Mouse (Mus musculus) E14TG2a.4 (cell line): ENCODE data around the gene Aco1.

Experiments
- H3K27me3 ChIP-seq: 2 replicates; pipeline ENCODE4 v1.6.1; 2014; ENCODE audit warnings: low read length, control low read depth; ENCODE audit not compliant: insufficient read depth
- H3K36me3 ChIP-seq: 2 replicates; pipeline ENCODE4 v1.6.1; 2014; ENCODE audit warnings: low read length, control low read depth; ENCODE audit not compliant: insufficient read depth
- H3K4me1 ChIP-seq: replicated peaks from 2 replicates; pipeline ENCODE4 v1.6.1; 2014; ENCODE audit warnings: low read depth, low read length, control low read depth
- H3K4me3 ChIP-seq: replicated peaks from 2 replicates; pipeline ENCODE4 v1.5.1; 2014; ENCODE audit warnings: mild to moderate bottlenecking, low read length
- H3K9me3 ChIP-seq: 2 replicates; pipeline ENCODE4 v1.6.1; 2014; ENCODE audit warnings: low read length, control low read depth
- CTCF ChIP-seq: conservative IDR thresholded peaks from 2 replicates; pipeline ENCODE4 v1.5.1; 2014; ENCODE audit warnings: low read length
- NANOG ChIP-seq: IDR thresholded peaks from 2 replicates; pipeline ENCODE4 v1.6.1; 2014; ENCODE audit warnings: borderline replicate concordance, low read length, mixed read lengths
- POU5F1 ChIP-seq: IDR thresholded peaks from 2 replicates; pipeline ENCODE4 v1.6.1; 2014; ENCODE audit warnings: low read length, borderline replicate concordance

Aco1 gene

DNA sequence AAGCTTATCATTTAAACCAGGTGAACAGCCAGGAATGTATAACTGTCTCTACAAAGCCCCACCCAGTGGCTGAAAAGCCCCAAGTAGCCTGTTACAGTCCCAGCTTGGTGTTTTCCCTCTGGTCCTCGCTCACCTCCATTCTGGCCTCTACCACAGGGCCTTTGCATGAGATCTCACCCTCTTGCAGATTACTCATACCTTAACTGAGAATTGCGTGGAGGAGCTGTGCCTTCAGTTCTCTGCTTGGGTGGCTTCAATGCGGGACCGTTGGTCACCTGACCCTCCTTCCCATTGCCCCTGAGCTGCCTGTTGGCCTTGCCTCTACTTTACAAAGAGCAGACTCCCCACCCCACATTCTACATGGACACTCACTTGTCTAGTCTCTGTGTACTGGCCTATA lies 10.6 kb downstream of the Aco1 start:
- H3K4me3 ChIP-seq, result no peak overlapping the region
- no peaks in the 10 kb centered on the region for H3K9me3 ChIP-seq
- TF ChIP-seq CTCF (no peak), NANOG (no peak), POU5F1 (no peak)
- H3K36me3 ChIP-seq, result no peaks in the 10 kb centered on the region
- peaks cover 28% of the 10 kb centered on the region for H3K4me1 ChIP-seq
- no peaks in the 10 kb centered on the region for H3K27me3 ChIP-seq

DNA sequence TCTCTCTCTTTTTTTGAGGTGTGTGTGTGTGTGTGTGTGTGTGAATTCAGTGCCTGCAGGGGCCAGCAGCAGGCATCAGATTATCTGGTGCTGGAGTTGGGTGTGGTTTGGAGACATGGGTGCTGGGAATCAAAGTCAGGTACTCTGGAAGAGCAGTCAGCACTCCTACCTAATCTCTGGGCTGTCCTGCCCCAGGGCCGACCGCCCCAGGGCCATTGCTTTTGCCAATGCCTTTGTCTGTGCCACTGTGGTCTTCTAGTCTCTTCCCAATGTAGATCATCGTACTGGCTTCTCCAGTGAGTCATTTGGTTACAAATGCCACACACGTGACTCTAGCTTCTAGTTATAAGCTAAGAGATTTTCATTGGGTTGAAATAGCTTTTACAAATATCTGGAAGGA lies 11.9 kb downstream of the Aco1 start:
- H3K27me3 ChIP-seq, result no peaks in the 10 kb centered on the region

DNA sequence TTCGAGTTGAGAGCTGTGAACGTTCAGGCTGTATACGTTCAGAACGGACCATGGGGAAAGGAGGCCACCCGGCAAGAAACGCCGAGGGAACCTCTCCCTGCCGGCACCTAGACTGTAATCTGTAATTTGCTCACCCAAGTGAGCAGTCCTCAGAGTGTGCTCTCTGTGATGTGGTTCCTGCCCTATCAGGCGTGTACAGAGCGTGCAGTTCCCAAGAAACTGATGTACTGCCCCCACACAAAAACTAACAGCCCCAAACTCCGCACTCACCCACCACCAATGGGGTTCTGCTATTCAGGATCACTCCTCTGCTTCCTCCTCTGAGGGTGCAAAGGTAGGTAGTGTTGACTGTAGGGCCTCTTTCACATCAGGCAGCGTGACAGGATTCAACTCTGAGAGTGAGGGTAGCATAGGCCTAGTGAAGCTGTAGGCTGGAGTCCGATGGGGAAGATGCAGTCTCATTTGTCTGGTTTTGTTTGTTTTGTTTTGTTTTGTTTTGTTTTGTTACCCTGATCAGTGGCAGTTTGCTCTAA lies 12.7 kb downstream of the Aco1 start:
- Histone ChIP-seq H3K27me3 (no peaks in the 10 kb centered on the region), H3K36me3 (peaks cover under 1% of the 10 kb centered on the region; the same call in 1 of the 2 replicates), H3K4me1 (peaks cover 28% of the 10 kb centered on the region), H3K4me3 (no peak overlapping the region), H3K9me3 (peaks cover 4% of the 10 kb centered on the region)
- no peak for TF ChIP-seq POU5F1
- TF ChIP-seq CTCF, result no peak
- TF ChIP-seq NANOG, result no peak

More for the DNA sequence above, 11.9 kb downstream of the Aco1 start:
- TF ChIP-seq POU5F1 (no peak), CTCF (no peak), NANOG (no peak)
- Histone ChIP-seq H3K4me1 (peaks cover 28% of the 10 kb centered on the region), H3K36me3 (no peaks in the 10 kb centered on the region), H3K4me3 (no peak overlapping the region), H3K9me3 (no peaks in the 10 kb centered on the region)

DNA sequence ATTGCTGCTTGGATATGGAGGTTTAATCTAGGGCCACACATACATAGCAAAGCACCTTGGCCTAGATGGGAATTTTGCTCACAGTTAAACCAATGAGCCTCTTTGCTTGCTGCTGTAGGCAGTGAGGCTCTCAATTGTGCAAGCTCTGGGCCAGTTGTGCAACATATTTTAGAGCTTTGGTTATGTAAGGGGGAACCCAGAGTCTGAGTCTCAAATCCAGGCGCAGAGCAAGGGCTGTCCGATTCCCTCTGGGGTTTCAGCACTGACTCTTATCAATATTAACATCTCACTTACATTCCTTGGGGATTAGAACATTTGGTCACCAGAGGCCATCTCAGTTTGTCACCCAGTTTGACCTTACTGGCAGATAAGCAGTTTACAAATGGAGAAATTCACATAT lies 13.3 kb downstream of the Aco1 start:
- H3K4me3 ChIP-seq, result no peak overlapping the region
- peaks cover 10% of the 10 kb centered on the region for H3K9me3 ChIP-seq
- no peak for TF ChIP-seq CTCF
- no peak for TF ChIP-seq NANOG
- H3K27me3 ChIP-seq, result no peaks in the 10 kb centered on the region
- H3K4me1 ChIP-seq, result peaks cover 28% of the 10 kb centered on the region
- H3K36me3 ChIP-seq, result peaks cover 7% of the 10 kb centered on the region; the same call in 1 of the 2 replicates

DNA sequence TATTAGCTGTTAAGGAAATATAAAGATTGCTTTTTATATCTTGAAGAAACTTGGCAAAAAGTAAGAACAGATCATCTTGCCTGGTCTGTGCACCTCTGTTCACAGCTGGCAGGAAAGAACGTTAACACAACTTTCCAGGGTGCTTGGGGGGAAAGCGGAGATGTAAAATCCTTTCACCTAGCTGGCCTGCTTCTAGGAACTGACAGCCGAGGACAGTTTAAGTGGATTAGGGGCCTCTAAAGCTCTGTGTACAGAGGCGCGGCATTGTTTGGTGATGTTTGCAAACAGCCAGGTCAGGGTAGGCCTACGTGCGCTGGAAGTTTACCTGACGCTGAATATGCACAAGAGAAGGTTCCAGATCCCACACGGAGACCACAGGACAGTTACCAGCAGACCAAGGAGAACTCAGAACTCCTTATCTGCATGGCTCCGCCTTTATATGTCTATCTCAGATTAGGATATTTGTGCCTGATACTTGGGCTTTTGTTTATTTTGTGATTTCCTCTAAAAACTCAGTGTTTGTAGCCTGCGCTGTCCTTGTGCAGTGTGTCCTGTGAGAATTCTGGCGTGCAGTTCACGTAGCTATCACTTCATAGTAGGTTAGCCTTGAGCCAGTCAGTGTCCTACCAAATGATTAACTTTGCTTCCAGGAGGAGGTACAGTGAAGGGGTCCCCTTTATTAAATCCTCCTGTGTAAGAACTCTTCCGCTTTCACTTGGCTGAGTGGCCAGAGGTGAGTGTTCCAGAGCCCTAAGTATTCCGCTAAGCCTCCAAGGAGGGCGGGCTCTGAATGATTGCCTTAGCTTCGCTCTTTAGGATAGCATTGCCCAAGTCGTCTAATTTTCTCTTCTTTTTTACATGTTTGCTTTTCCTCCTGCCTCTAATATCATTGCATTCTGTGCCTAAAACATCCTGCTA lies 14.0 kb downstream of the Aco1 start:
- Histone ChIP-seq H3K36me3 (peaks cover 7% of the 10 kb centered on the region; the same call in 1 of the 2 replicates), H3K4me3 (peak overlapping the region; percentile 21), H3K27me3 (no peaks in the 10 kb centered on the region), H3K9me3 (peaks cover 12% of the 10 kb centered on the region), H3K4me1 (peaks cover 28% of the 10 kb centered on the region)
- TF ChIP-seq CTCF, result no peak
- no peak for TF ChIP-seq POU5F1
- TF ChIP-seq NANOG, result no peak

DNA sequence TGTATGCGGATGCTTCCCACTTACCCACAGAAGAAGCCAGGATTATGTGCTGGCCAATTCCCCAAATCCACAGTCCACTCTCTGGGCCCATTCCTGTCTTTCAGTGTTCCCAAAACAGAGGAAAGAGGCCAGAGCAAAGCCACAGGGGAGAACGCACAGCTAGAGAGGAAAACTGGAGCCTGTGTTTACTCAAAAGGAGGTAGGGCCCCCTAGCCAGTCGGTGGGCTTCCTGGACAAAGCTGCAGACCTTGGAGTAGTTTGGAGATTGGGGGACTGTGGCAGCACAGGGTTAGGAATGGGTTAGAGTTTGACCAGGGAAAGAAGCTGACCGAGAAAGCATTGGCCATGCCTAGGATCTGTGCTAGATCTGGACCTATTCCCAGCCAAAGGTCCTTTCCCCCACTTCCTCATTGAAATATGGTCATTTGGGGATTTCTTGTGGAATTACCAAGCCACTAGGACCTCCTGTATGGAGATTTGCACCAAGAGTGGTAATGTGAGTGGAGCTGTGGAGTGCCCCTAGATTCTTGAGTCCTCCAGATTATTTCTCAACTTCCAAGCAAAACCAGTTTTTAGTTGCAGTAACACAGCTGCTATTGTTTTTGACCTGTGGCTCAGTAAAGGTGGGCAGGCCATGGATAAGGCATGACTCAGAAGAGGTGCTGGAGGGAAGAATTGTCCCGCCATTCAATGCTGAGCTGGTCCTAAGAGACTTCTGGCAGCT lies 14.8 kb downstream of the Aco1 start:
- Histone ChIP-seq H3K27me3 (no peaks in the 10 kb centered on the region), H3K36me3 (peaks cover 7% of the 10 kb centered on the region; the same call in 1 of the 2 replicates), H3K9me3 (peaks cover 12% of the 10 kb centered on the region), H3K4me1 (peaks cover 28% of the 10 kb centered on the region), H3K4me3 (no peak overlapping the region; the same call in 1 of the 2 replicates)
- no peak for TF ChIP-seq POU5F1
- TF ChIP-seq CTCF, result no peak
- no peak for TF ChIP-seq NANOG

DNA sequence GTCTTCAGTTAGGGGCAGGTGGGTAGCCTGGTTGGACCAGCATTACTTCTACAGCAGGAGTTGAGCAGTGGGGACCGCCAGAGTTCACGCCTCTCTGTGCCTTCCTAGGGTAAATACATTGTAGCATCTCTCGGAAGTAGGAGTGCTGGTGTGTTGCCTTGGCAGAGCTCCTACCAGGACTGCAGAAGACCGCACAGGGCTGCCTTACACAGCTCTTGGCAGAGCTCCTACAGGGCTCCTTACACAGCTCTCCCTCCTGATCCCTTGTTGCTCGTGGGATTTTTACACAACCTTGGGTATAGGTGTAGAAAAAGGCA lies 15.3 kb downstream of the Aco1 start:
- peaks cover 7% of the 10 kb centered on the region; the same call in 1 of the 2 replicates for H3K36me3 ChIP-seq
- peaks cover 12% of the 10 kb centered on the region for H3K9me3 ChIP-seq
- TF ChIP-seq POU5F1 (no peak), NANOG (no peak), CTCF (no peak)
- H3K4me1 ChIP-seq, result peaks cover 28% of the 10 kb centered on the region
- no peak overlapping the region for H3K4me3 ChIP-seq
- H3K27me3 ChIP-seq, result no peaks in the 10 kb centered on the region

DNA sequence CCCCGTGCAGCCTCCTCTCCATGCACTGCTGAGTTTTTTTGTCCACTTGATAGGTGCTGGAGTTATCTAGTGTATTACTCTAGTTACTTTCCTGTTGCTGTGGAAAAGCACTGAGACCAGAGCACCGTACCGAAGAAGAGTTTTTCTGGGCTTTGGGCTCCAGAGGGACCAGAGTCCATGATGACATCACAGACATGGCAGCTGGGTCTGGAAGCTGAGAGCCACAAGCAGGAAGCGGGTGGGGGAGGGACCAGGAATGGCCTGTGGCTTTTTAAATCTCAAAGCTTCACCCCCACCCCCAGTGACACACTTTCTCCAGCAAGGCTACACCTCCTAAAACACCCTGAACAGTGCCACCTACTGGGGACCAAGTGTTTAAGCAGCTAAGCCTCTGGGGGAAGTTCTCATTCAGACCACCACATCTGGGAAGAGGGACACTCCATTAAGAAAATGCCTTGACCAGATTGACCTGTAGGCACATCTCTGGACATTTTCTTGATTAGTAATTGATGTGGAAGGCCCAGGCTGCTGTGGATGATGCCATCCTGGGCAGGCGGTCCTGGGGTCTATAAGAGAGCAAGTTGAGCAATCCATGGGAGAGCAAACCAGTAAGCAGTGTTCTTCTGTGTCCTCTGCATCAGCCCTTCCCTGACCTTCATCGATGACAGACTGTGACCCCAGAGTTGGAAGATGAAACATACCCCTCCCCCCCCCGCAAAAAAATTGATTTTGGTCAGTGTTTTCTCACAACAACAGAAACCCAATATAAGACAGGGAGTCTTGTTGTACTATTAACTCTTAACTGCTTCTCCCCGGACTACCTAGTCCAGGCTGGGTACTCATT lies 17.9 kb downstream of the Aco1 start:
- peaks cover 15% of the 10 kb centered on the region; the same call in 1 of the 2 replicates for H3K36me3 ChIP-seq
- TF ChIP-seq POU5F1 (no peak), CTCF (peak; percentile 20; the same call in 1 of the 2 replicates)
- no peak overlapping the region for H3K4me3 ChIP-seq
- H3K27me3 ChIP-seq, result no peaks in the 10 kb centered on the region
- peaks cover 25% of the 10 kb centered on the region for H3K4me1 ChIP-seq
- peaks cover 12% of the 10 kb centered on the region for H3K9me3 ChIP-seq
